Mouse (Mus musculus) lung, postnatal 0 days (tissue): Measurements from ENCODE around the gene Lrrfip2.

ENCODE experiments used
- CTCF ChIP-seq: IDR thresholded peaks from 2 replicates; pipeline ENCODE4 v1.5.1; 2016; ENCODE audit warnings: antibody characterized with exemption, mild to moderate bottlenecking
- EP300 ChIP-seq: IDR thresholded peaks from 2 replicates; pipeline ENCODE4 v1.6.1; 2016; ENCODE audit warnings: antibody characterized with exemption, mild to moderate bottlenecking, control low read depth

GRCm38 (mm10) chr9:111211122-111212041 is 94.0 kb downstream of the Lrrfip2 start:
- no peak for TF ChIP-seq CTCF
- TF ChIP-seq EP300: no peak
